Mouse (Mus musculus) mouse embryonic stem cell (cell line): ENCODE measurements at regions not wholly inside any gene's neighbourhood (a gene's known extent, or its start where the extent isn't known, plus 50 kb on each side); places are given as distances from the start of the nearest gene placed in this dataset.

Experiments used
- in situ Hi-C, 2 experiments: fragments of 300-500 bp; cut with MboI; formaldehyde crosslinking; loops; 1 replicate in 1 of 2; 3 replicates in 1 of 2; pipeline ENCODE4 v1.14.3; 2019 to 2020; ENCODE audit warnings: low sequenced_read_pairs in 2 of 2, low pct_unique_long_range_greater_than_20kb in 1 of 2, mixed read lengths in 1 of 2; ENCODE audit not compliant: unreplicated experiment in 1 of 2

DNA sequence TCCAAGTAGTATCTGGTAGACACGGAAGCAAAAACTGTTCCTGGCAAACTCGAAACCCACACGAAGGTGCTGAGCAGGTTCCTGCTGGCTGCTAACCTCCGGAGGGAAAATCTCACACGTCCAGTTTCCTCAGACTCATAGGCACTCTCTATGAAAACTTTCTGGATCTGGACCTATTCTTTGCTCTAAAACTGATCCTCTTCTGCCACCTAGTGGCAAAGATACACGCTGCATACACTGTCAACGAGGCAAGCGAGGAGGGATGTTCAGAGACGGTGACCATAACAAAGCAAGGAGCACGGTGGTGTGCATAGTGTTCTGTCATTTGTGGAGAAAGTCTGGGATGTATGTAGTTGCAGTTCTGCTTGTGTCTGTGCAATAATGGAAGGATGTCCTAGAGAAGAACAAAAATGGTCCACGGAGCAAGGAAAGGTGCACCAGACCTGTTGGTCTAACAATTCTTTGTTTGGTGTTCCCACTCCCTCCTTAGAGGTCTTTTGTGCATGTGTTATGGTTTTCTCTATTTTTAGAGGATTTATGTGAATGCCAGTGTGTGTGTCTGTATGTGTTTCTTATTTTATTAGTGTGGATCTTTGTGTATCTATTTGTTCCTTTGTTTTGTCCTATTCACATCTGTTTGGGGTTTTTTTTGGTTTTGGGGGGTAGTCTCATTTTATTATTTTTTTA, 57.0 kb upstream of the Siglech start:
- in situ Hi-C loops: loop anchor here (10.0 to 25.0 kb wide), 2 partner anchors 866 to 874 kb away; partner anchors contain the start of gene Luzp2 (in 1 of the 2)
